Mouse (Mus musculus): ENCODE data around the gene Atp6v1d.

DNA sequence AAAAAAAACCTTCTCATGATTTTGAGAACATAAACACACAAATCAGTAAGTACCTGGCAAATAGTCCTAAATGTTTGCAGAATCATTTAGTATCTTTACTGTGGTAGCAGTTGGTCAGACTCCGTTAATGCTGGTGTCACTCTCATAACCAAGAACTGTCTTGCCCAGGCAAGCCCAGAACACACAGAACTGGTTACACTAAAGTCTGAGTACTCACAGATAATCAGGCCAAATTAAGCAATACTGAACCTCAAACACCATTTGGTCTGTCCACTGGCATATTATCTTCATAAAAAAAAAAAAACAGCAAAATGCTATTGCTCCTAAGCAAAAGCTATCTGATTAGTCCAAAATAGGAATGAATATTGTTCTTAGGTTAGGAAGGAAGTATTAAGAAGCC, 19.0 kb downstream of the Atp6v1d start:
- no peak for TF ChIP-seq ZC3H11A (IDR thresholded peaks at IDR 0.05; ENCODE audit: low read depth, low read length)
- TF ChIP-seq CTCF (conservative IDR thresholded peaks at IDR 0.05 in 1 of 2, IDR thresholded peaks at IDR 0.05 in 1 of 2; ENCODE audit: low read depth in 2 of 2, low read length in 2 of 2): no peak
- no peak for TF ChIP-seq CHD1 (IDR thresholded peaks at IDR 0.05; ENCODE audit: low read depth, low read length)
- TF ChIP-seq BHLHE40 (IDR thresholded peaks at IDR 0.05; ENCODE audit: low read depth, low read length): no peak
- TF ChIP-seq E2F4 (IDR thresholded peaks at IDR 0.05; ENCODE audit: insufficient replicate concordance, low read depth, low read length): no peak
- TF ChIP-seq USF2 (conservative IDR thresholded peaks at IDR 0.05; ENCODE audit: low read depth, low read length): no peak
- no peak for TF ChIP-seq EP300 (IDR thresholded peaks at IDR 0.05; ENCODE audit: low read length)
